Mouse (Mus musculus): Measurements from ENCODE around the gene Itsn1.

- TF ChIP-seq CTCF (IDR thresholded peaks at IDR 0.05; ENCODE audit: borderline replicate concordance, extremely low read depth, insufficient read depth, insufficient read length) (no peak), POLR2A (IDR thresholded peaks at IDR 0.05; ENCODE audit: borderline replicate concordance, extremely low read depth, insufficient read depth, insufficient read length, poor library complexity, severe bottlenecking) (no peak)
Observed at GRCm38 (mm10) chr16:91927911-91928630, 199.0 kb downstream of the Itsn1 start.

Measured in brain, embryonic 14.5 days (tissue).